Mouse (Mus musculus) T-helper 17 cell (primary cell): ENCODE results near the gene Usp45.

Source experiments
- in situ Hi-C, 2 experiments: fragments of 300-600 bp; cut with MboI, MseI; formaldehyde crosslinking; loops; 1 replicate in 1 of 2; 2 replicates in 1 of 2; pipeline ENCODE4 v1.15.1; 2025; ENCODE audit warnings: high pct_unique_total_duplicates in 2 of 2

Usp45 gene

GRCm38 (mm10) chr4:21788903-21789302, 21.9 kb downstream of the Usp45 start:
- in situ Hi-C loops = loop anchor here in 1 of 2 experiments (25.0 kb wide), 1 partner anchor 652 kb away; no protein-coding TSS in a partner anchor

- in situ Hi-C loops = loop anchor here in 1 of 2 experiments (25.0 kb wide), 1 partner anchor 653 kb away; no protein-coding TSS in a partner anchor
Measured at GRCm38 (mm10) chr4:21789836-21790235, 22.9 kb downstream of the Usp45 start.

GRCm38 (mm10) chr4:21793631-21794030, 26.7 kb downstream of the Usp45 start:
- in situ Hi-C loops = loop anchor here in 1 of 2 experiments (25.0 kb wide), 1 partner anchor 656 kb away; no protein-coding TSS in a partner anchor

- in situ Hi-C loops = loop anchor here in 1 of 2 experiments (25.0 kb wide), 1 partner anchor 264 kb away; no protein-coding TSS in a partner anchor
Measured at GRCm38 (mm10) chr4:21801013-21801412, 34.1 kb downstream of the Usp45 start.

GRCm38 (mm10) chr4:21801620-21802019, 34.7 kb downstream of the Usp45 start:
- in situ Hi-C loops = loop anchor here in 1 of 2 experiments (25.0 kb wide), 1 partner anchor 264 kb away; no protein-coding TSS in a partner anchor

- in situ Hi-C loops = loop anchor here in 1 of 2 experiments (25.0 kb wide), 1 partner anchor 270 kb away; no protein-coding TSS in a partner anchor
Measured at GRCm38 (mm10) chr4:21807204-21807603, 40.2 kb downstream of the Usp45 start.

- in situ Hi-C loops = loop anchor here in 1 of 2 experiments (25.0 kb wide), 1 partner anchor 273 kb away; no protein-coding TSS in a partner anchor
Measured at GRCm38 (mm10) chr4:21810608-21811007, 43.7 kb downstream of the Usp45 start.

- in situ Hi-C loops = loop anchor here in 1 of 2 experiments (25.0 kb wide), 1 partner anchor 275 kb away; no protein-coding TSS in a partner anchor
Measured at GRCm38 (mm10) chr4:21812635-21813034, 45.7 kb downstream of the Usp45 start.

GRCm38 (mm10) chr4:21814029-21814428, 47.1 kb downstream of the Usp45 start:
- in situ Hi-C loops = loop anchor here in 1 of 2 experiments (25.0 kb wide), 1 partner anchor 277 kb away; no protein-coding TSS in a partner anchor

- in situ Hi-C loops = loop anchor here in 1 of 2 experiments (5.0 kb wide), 1 partner anchor 279 kb away; no protein-coding TSS in a partner anchor
Measured at GRCm38 (mm10) chr4:21826616-21827015, 59.7 kb downstream of the Usp45 start.

GRCm38 (mm10) chr4:21832844-21833243, 65.9 kb downstream of the Usp45 start:
- in situ Hi-C loops = no loop called here

- in situ Hi-C loops = loop anchor here in 1 of 2 experiments (10.0 kb wide), 1 partner anchor 107 kb away; no protein-coding TSS in a partner anchor
Measured at GRCm38 (mm10) chr4:21847481-21848286, 80.7 kb downstream of the Usp45 start, which contains the start of gene Pnisr. Pnisr (plus strand) TSS chr4:21847583.

- in situ Hi-C loops = loop anchor here in 1 of 2 experiments (10.0 kb wide), 1 partner anchor 107 kb away; no protein-coding TSS in a partner anchor
Measured at GRCm38 (mm10) chr4:21848287-21848630, 81.3 kb downstream of the Usp45 start.

GRCm38 (mm10) chr4:21857481-21857880, 90.5 kb downstream of the Usp45 start:
- in situ Hi-C loops = no loop called here

GRCm38 (mm10) chr4:21865226-21865625, 98.3 kb downstream of the Usp45 start:
- in situ Hi-C loops = no loop called here

- in situ Hi-C loops = no loop called here
Measured at GRCm38 (mm10) chr4:21878776-21879175, 111.8 kb downstream of the Usp45 start.

GRCm38 (mm10) chr4:21879565-21880220, 112.7 kb downstream of the Usp45 start, which contains the start of gene Coq3:
Coq3 (plus strand) TSS chr4:21879673.
- in situ Hi-C loops = no loop called here

GRCm38 (mm10) chr4:21882806-21883205, 115.8 kb downstream of the Usp45 start:
- in situ Hi-C loops = no loop called here

GRCm38 (mm10) chr4:21885831-21886230, 118.9 kb downstream of the Usp45 start:
- in situ Hi-C loops = loop anchor here in 1 of 2 experiments (5.0 kb wide), 1 partner anchor 66 kb away; no protein-coding TSS in a partner anchor
